Mouse (Mus musculus) right cerebral cortex, postnatal 4 days (tissue): ENCODE data around the gene I0C0044D17Rik.
"Not testable (repeated sequence)": the region's sequence is repeated elsewhere in the genome, so short reads cannot be mapped to it uniquely, and the experiment has no call there.

Source experiments
- DNase-seq: peaks from one replicate; pipeline ENCODE4 v3.0.0-alpha.2; 2022

Gene I0C0044D17Rik

DNA sequence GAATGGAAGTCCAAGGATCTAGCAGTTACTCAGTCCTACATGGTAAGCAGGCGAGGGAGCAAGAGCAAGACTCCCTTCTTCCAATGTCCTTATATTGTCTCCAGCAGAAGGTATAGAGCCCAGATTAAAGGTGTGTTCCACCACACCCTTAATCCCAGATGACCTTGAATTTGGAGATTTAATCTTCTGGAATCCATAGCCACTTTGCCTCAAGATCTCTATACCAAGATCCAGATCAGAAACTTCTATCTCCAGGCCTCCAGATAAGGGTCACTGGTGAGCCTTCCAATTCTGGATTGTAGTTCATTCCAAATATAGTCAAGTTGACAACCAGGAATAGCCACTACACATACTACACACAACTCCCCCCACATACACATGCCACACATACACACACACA lies at the start of gene I0C0044D17Rik:
Gene I0C0044D17Rik, minus strand, starts transcription at position 101 of the 400 bp plus-strand sequence.
- DNase-seq, result not testable (repeated sequence)

DNA sequence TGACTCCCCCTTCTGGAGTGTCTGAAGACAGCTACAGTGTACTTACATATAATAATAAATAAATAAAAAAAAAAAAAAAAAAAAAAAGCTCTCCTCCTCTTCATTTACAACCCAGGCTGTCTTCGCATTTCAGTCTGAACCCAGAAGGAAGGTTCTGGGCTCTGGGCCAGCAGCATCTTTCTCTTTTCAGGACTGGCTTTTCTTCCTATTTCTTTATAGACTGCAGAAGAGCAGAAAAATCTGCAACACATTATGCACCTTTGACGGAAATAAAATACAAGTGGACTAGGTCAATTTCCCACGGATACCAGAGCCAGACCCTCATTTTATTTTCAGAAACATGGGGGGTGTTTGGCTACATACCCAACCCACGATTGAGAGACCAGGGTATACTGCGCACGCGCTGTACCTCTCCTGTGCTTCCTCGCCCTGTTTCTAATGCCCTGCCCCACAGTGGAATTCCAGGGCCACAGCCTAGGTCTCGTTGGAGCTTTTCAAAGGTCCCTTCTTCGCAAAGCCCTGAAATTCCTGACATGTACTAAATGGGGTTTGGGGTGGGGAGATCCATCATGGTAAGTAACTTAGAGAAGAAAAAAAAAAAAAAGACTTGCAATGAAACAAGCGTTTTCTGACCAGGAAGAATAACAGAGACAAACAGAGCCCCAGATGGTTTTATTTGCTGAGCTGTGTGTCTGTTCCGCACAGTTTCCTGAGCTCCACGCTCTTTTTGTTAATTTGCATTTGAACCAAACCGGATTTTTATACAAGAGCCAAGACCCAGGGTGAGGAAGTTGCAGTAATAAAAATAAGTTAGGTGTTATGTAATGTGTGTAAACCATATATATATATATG lies 42.0 kb upstream of the I0C0044D17Rik start:
- peak; percentile 66 for DNase-seq

DNA sequence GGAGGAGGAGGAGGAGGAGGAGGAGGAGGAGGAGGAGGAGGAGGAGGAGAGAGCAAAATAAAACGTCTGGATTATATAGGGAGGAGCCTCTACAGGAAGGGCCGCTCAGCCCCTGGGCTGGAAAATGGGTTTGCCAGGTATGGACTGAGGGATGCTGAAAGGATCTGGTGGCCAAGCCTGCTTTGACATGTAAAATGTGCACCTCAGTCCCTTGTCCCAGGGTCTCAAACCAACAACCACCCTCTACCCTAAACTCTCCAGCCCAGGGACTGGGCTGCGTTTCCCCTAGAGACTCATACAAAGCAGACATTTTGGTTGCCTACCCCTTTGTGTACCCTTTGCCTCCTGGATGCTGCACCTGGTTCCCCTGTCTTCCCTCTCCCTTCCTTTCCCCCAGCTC lies 40.9 kb upstream of the I0C0044D17Rik start:
- DNase-seq, result no peak

DNA sequence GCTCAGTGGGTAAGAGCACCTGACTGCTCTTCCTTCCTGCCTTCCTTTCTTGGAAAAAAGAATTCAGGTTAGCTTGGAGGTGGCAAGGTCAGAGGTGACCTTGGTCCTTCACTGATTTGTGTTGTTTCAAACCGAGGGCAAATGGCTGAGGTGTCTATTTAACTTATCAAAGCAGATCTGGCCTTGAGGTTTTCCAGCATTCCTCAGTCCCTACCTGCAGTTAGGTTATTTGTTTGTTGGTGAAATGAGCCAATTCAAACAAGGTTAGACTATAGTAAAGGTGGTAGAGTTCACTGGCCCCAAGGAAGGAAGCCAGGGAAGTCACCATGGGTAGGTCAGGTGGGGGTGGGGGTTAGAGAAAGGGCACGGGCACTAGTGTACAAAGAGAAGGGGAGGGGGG lies 40.5 kb upstream of the I0C0044D17Rik start:
- DNase-seq, result no peak

DNA sequence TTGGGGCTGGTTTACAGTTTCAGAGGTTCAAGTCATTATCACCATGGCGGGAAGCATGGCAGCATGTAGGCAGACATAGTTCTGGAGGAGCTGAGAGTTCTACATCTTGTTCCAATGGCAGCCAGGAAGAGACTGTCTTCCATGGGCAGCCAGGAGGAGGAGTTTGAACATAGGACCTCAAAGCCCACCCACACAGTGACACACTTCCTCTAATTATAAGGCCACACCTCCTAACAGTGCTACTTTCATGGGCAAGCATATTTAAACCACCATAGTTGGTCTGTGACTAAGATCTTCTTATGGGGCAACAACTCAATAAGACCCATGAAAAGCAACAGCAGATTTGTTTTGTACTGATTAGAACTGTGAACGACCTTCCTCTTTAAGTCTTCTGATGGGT lies 39.8 kb upstream of the I0C0044D17Rik start:
- no peak for DNase-seq

DNA sequence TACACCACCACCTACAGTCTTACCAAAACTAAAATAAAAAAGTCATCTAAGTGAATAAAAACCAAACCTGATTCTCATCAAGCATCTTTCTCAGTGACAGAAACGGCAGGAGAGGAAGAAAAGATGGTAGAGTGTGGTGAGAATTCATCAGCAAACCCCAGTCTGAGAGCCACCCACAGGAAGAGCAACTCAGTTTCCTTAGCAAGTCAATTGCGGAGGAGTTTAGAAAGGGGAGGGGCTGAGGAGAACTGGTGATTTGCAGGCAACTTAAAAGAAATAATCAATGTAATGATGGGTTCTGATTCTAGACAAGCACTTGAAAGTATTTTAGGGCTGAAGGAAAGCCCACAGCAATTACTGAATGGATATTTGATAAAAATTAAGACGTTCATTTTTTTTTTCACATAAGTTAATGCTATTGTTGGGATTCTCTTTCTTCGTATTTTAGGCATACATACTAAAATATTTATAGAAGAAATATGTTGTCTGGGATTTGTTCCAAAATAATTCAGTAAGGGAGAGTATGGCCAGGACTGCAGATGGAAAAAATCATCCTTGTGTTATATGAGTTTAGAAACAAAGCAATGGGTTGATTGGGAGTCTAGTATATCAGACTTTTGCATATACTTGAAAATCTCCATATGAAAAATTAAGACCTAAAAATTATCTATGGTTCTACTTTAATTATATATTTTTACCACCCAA lies 34.7 kb upstream of the I0C0044D17Rik start:
- DNase-seq, result no peak

DNA sequence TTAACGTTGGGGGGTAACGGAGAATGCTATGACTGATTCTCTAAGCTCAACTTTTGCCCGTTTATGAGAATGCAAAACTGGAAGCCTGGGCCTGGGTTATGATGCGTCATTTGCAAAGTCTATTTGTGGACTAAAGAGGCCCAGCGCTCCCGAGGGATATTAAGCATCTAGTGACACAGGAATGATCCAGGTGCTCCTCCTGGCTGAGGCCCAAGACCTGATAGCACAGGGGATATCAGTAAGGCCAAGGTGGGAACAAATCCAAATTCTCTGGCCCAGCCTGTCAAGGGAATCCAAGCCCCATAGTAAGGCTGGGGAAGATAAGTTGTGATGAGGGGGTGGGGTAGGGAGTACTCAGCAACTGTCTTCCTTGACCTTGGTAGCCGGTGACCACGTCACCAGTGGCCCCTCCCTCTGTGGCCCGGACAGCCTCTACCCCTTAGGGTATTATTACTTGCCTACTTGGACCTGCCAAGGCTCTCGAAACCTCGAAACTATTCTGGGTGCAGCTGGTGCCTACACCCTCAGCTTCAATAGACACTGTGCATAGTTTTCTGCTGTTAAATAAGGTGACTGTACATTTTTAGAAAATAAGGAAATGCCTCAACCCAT lies 33.5 kb upstream of the I0C0044D17Rik start:
- DNase-seq, result no peak

DNA sequence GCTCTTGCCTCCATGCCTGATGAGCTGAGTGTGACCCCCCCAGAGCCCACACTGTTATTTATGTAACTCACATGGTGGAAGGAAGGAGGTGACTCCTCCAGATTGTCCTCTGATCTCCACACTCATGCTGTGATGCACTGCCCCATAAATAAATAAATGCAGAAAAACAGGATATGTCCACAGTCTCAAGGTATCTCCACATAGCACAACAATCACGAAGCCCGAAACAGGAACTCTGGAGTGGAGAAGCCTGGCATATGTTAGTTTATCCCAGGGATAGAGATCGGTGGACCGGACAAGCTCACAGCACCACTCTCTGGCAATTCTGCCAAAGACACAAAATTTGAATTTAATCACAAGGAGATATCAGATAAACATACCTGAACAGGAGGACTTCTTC lies 30.3 kb upstream of the I0C0044D17Rik start:
- no peak for DNase-seq

DNA sequence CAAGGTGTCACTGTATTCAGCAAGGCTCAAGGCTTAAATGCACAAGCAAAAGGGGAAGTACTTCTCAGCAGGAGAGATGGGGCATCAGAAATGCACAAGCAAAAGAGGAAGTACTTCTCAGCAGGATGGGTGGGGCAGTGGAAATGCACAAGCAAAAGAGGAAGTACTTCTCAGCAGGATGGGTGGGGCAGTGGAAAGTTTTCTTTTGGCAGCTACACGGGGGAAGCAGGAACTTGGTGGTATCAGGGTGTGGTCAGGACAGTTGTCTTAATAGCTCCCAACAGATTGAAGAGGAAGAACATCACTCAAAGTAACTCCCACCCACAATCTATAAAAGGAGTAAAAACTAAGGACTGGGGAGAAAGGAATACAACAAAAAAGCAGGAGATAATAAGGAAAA lies 26.8 kb upstream of the I0C0044D17Rik start:
- not testable (repeated sequence) for DNase-seq

DNA sequence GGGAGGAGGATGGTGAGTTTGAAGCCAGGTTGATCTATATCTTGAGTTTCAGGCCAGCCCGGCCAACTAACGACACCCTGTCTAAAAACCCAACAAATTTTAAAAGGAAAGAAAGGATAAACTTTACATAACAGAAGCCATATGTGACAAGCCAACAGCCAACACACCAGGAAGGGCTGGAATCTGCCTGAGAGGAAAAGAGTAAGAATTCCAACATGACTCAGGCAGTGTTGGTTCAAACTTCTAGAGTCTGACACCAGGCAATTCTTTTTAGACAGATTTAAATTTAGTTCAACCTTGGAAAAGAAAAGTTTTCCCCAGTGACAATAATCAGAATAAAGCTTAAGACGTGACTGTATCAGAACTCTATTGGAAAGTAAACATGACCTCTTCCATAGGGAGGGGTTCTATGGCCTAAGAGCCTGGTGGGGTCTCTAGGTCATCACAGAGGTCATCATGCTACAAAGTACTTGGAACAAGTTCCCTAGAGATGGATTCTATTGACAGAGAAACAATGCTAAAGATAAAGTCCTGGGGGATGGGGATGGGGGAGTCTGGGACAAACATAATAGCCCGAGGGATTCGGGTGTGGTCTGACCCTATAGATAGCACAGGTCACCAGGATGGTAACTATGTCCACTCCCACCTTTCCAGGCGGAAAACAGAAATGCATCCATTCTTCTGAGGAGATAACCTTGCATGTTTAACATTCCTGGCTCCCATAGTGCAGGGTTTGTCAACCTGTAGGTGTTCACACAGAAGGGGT lies 23.7 kb upstream of the I0C0044D17Rik start:
- no peak for DNase-seq

DNA sequence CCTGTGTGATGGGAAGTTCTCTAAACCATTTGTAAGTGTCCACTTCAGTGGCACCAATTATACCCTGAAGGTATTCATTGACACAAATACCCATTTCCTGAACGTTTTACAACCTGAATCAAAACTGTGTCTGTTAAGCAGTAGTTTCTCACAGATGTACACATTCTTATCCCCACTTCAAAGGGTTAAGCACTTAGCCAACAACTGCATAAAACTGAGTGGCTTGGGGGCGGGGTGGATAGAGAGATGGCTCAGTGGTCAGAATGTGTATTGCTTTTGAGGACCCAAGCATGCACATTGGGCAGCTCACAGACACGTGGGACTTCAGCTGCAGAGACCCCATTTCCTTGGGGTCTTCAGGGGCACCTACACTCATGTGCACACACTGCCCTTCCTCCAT lies 22.8 kb upstream of the I0C0044D17Rik start:
- no peak for DNase-seq

DNA sequence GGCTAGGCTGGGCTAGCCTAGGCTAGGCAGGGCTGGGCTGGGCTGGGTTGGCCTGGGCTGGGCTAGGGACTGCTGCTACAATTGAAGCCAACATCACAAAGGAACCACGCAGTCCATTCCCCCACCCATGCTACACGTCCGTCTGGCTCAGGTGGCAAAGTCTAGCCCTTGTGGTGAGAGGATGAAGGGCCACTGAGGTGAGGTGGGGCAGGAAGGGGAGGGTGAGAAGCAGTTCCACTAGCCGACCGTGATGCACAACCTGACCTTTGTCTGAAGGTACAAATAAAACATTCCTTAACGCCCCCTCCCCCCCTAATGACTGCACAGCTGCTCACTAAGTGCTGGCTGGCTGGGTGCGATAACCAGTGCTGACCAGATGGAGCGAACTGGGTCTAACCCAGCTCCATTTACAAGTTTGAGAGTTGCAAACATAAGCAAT lies 22.1 kb upstream of the I0C0044D17Rik start:
- DNase-seq, result no peak

DNA sequence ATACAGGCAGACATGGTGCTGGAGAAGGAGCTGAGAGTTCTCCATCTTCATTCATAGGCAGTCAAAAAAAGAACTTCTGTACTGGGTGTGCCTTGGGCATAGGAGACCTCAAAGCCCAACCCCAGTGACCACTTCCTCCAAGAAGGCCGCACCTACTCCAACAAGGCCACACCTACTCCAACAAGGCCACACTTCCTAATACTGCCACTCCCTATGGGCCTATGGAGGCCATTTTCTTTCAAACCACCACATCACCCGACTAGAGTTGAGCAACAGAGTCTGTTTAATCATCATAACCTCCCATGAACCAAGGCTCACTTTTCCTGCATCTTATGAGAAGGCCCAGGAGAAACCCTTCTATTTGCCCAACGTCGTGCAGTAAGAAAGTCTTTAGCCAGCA lies 21.6 kb upstream of the I0C0044D17Rik start:
- DNase-seq, result no peak

DNA sequence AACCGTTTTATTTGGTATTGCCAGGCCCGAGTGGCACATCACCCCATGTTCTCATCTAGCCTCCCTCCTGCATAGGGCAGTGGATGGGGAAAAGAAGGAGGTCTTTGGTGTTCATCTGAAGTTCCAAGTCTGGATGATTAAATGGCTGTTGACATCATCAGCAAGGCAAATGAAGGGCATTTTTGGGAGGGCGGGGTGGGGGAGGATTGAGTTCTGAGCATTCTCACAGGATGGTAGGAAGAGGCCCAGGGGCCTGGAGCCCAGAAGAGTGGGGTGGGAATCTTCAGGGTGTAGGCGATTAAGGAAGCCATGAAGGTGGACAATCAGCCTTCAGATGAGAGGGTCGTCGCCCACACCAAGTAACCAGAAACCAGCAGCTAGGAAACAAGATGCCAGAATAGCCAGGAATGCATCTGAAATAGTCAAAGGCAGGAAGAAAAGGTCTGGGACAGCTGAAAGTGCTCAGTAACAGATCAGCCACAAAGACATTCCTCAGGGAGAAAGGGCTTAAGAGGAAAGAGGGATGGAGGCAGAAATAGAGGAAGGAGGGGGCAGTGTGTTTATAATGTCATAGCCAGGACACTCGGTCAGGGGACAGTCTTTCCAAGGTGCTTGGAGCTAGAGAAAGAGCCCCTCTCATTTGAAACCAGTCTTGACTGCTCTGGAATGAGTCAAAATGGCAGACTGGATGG lies 20.4 kb upstream of the I0C0044D17Rik start:
- no peak for DNase-seq

DNA sequence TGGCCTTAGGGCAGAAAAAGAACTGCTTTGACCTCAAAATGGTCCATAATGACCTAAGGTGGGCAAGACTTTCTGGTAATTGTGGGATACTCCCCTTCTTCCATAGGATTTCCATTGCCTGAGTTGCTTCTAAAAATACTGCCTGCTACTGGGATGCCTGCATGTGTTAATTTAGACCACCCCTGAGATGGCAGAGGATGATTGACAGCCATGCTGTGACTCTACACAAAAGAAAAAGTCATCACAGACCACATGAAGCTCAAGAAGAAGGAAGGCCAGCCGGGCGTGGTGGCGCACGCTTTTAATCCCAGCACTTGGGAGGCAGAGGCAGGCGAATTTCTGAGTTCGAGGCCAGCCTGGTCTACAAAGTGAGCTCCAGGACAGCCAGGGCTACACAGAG lies 17.6 kb upstream of the I0C0044D17Rik start:
- DNase-seq, result not testable (repeated sequence)

DNA sequence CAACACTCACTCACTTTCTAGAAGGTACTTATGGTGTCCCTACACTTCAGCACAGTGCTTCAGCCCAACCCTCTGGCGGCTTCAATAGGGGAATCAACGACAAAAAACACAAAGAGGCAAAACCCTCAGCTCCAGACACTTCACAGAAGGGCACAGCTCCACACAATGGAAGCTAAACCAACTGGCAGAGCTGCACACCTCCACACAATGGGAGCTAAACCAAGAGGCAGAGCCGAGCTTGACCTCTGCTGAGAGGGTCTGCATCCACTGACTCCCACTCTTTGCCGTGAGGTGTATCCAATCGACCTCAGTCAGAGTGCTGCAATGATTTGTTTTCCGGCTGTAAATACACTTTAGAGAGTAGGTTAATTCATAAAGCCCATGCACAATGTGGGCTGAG lies 16.9 kb upstream of the I0C0044D17Rik start:
- DNase-seq, result no peak

DNA sequence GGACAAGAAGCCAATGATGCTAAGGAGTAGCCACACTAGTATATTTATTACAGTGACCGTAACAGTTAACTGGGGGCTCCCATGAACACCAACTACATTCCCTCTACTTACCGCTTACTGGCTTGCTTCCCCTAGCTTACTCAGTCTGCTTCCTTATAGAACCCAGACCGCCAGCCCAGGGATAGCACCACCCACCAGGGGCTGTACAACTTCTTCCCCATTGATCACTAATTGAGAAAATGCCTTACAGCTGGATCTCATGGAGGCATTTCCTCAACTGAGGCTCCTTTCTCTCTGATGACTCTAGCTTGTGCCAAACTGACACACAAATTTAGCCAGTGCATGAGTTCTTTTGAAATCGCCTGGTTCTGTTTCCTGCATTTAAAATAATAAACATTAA lies 15.3 kb upstream of the I0C0044D17Rik start:
- DNase-seq, result no peak

DNA sequence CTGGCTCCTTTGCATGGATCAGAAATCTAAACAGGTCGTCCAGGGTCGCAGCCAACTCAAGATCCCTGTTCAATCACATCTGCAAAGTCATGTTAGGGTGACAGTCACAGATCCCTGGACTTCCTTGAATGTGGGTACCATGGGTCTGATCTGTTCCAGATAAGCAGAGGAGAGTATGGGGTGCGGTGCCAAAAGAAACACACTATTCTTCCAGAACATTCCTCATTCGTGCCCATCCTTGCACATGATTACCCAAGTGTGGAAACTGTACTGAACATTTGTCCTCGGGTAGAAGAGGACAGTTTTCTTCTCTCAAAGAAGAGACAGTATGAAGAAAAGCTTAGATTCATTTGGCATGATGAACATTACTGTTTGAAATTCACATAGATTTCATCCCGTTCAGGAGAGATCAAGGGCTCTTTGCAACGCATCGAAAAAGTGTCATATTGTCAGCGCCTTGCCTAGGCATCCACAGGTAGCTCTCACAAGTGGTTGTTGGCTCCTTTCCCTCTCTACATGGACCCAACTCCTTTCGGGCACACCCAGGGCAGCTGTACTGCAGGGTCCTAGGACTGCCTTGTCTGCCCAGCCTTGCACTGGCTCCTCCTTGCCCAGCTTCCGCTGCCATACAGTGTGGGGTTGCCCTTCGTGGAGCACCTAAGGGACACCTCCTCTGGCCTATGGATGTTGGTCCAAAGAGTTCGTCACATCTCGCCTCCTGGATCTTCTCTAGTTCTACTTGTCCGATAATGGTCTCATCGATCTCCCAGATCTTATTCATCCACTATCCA lies 14.3 kb upstream of the I0C0044D17Rik start:
- no peak for DNase-seq

DNA sequence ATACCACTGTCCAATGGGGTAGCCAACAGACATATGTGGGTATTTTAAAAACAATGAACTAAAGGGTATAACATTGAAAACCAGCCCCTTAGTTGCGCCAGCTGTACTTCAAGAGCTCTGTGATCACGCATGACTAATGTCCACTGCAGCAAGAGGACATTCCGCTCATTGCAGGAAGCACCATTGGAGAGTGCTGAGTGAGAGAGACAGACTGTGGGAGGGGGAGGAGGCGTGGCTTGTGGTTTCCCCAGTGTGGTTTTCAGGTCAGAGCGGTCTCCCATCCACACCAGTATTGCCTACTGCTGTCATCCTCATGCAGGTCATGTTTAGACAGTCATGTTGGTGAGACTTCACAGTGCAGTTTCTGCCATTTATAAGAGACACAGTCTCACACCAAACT lies 12.9 kb upstream of the I0C0044D17Rik start:
- DNase-seq, result no peak

DNA sequence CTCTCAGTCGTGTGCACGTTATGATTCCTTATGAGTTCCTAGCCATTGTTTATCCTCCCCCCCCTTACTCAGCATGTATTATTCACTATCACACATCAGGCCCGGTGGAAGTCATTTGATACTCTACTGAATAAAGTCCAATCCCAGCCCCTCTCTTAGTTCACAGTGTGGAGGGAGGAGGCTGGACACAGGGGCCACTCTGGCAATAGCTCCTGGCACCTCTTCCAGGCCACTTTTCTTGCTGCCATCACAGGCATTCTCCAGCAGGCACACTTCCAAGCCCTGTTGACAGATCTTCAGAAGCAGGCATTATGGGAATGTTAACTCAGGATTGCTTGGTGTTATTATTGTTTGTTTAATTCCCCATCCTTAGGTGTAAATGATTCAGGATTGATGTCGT lies 11.1 kb upstream of the I0C0044D17Rik start:
- no peak for DNase-seq

DNA sequence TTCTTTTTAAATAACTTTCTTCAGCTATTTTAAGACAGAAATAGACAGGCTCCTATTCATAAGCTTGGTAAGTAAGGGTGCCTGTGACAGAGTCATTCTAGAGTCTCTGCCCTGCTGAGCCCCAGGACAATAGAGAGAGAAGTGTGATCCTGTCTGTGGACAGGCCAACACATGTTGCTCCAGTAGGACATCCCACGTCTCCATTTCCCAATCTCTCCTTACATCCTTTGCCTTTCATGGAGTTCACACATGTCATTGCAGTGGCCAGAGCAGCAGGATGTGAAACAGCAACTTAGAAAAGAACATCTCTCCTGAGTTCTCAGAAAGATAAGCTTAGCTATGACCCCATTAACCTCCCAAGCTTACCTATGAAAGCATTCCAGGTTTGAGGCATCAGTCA lies 8.1 kb upstream of the I0C0044D17Rik start:
- DNase-seq, result no peak

DNA sequence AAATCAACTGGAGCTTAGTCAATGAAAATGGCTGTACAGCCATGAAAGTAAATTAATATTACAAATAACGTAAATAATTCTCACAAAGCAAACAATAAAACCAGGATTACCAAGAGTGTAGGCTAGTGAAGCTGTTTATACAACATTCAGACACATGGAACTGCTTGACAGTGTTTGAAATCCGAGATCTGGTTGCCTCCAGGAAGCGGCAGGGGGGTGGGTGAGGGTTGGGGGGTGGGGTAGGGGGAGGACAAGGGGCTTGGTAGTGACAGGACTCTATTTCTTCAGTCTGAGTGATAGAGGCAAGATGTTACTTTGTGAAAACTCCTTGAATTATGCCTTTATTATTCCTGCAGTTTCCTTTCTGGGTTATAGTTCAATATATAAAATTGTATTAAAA lies 3.1 kb upstream of the I0C0044D17Rik start:
- DNase-seq, result no peak
